Mouse (Mus musculus) lung, postnatal 0 days (tissue): ENCODE data around the gene Mlkl.

Experiments used
- CTCF ChIP-seq: IDR thresholded peaks from 2 replicates; pipeline ENCODE4 v1.5.1; 2016; ENCODE audit warnings: antibody characterized with exemption, mild to moderate bottlenecking
- EP300 ChIP-seq: IDR thresholded peaks from 2 replicates; pipeline ENCODE4 v1.6.1; 2016; ENCODE audit warnings: antibody characterized with exemption, mild to moderate bottlenecking, control low read depth

DNA sequence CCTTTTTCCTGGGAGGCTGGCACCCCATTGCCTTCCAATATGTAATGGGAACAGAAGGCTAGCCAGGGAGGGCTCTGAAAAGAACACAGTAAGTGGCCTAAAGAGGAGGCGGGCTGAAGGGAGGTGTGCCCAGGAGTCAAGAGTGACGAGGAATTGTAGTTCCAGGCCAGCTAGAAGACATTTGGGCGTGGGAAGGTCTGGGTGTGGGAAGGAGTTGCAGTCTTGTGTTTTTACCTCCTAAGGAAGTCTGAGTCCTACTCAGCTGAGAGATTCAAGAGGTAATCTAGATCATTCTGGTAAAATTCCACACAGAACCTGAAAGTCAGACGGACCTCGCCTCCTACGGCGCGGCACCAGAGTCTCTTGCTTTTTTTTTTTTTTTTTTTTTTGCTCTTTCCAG is 25.5 kb upstream of the Mlkl start:
- TF ChIP-seq CTCF, result no peak
- TF ChIP-seq EP300, result no peak
